Mouse (Mus musculus): ENCODE measurements around the gene Exoc2. TPM values are rescaled to one million over a fixed set of nuclear protein-coding genes. Genes with fewer than 3 reads are reported as not detected.

Exoc2 gene
- polyA plus RNA-seq, 1 experiment from 2014 or later, result 17.1 TPM

- Histone ChIP-seq H3K27me3 (replicated peaks; ENCODE audit: insufficient read depth, low read length) (no peaks in the 10 kb centered on the region), H3K27ac (ENCODE audit: low read length) (no peak overlapping the region), H3K4me2 (replicated peaks; ENCODE audit: low read depth, low read length) (no peak overlapping the region), H3K36me3 (ENCODE audit: insufficient read depth, low read length) (no peaks in the 10 kb centered on the region), H3K4me1 (ENCODE audit: insufficient read depth, low read depth, low read length) (peaks cover 10% of the 10 kb centered on the region; the same call in 1 of the 2 replicates), H3K9ac (replicated peaks; ENCODE audit: low read depth) (no peak overlapping the region), H3K4me3 (ENCODE audit: low read depth, low read length) (no peak overlapping the region), H3K9me3 (ENCODE audit: low read length) (no peaks in the 10 kb centered on the region)
- ATAC-seq, result no peak
- WGBS, result 81% methylated on average over 15 of the region's 15 CpGs
- DNase-seq (ENCODE audit: low spot score), result no peak
- no peak for TF ChIP-seq CTCF (IDR thresholded peaks at IDR 0.05)
- TF ChIP-seq EP300 (IDR thresholded peaks at IDR 0.05), result no peak
Measured at GRCm38 (mm10) chr13:30947129-30947528, 26.8 kb downstream of the Exoc2 start.

GRCm38 (mm10) chr13:30945788-30946187, 28.1 kb downstream of the Exoc2 start:
- Histone ChIP-seq H3K9ac (replicated peaks; ENCODE audit: low read depth) (no peak overlapping the region), H3K27ac (ENCODE audit: low read length) (no peak overlapping the region), H3K9me3 (ENCODE audit: low read length) (no peaks in the 10 kb centered on the region), H3K4me3 (ENCODE audit: low read depth, low read length) (no peak overlapping the region), H3K36me3 (ENCODE audit: insufficient read depth, low read length) (no peaks in the 10 kb centered on the region), H3K4me2 (replicated peaks; ENCODE audit: low read depth, low read length) (no peak overlapping the region), H3K4me1 (ENCODE audit: insufficient read depth, low read depth, low read length) (peaks cover 10% of the 10 kb centered on the region; the same call in 1 of the 2 replicates), H3K27me3 (replicated peaks; ENCODE audit: insufficient read depth, low read length) (no peaks in the 10 kb centered on the region)
- DNase-seq (ENCODE audit: low spot score) (no peak), ATAC-seq (no peak)
- no peak for TF ChIP-seq EP300 (IDR thresholded peaks at IDR 0.05)
- TF ChIP-seq CTCF (IDR thresholded peaks at IDR 0.05), result no peak

- H3K36me3 ChIP-seq (ENCODE audit: insufficient read depth, low read length), result no peaks in the 10 kb centered on the region
- no peak for ATAC-seq
- H3K9ac ChIP-seq (replicated peaks; ENCODE audit: low read depth), result peak overlapping the region; percentile 23; the same call in 1 of the 2 replicates
- no peaks in the 10 kb centered on the region for H3K9me3 ChIP-seq (ENCODE audit: low read length)
- 0 out of 2 replicates have a peak overlapping the region, but pooled peaks have one; percentile 1 for H3K4me2 ChIP-seq (replicated peaks; ENCODE audit: low read depth, low read length)
- no peaks in the 10 kb centered on the region for H3K27me3 ChIP-seq (replicated peaks; ENCODE audit: insufficient read depth, low read length)
- TF ChIP-seq EP300 (IDR thresholded peaks at IDR 0.05) (no peak), CTCF (IDR thresholded peaks at IDR 0.05) (no peak)
- H3K4me1 ChIP-seq (ENCODE audit: insufficient read depth, low read depth, low read length), result no peaks in the 10 kb centered on the region
- DNase-seq (ENCODE audit: low spot score), result no peak
- peak overlapping the region; percentile 6; the same call in 1 of the 2 replicates for H3K27ac ChIP-seq (ENCODE audit: low read length)
- WGBS, result 67% methylated on average over 6 of the region's 6 CpGs
- no peak overlapping the region for H3K4me3 ChIP-seq (ENCODE audit: low read depth, low read length)
Measured at GRCm38 (mm10) chr13:30932972-30933371, 40.9 kb downstream of the Exoc2 start.

- Histone ChIP-seq H3K27ac (ENCODE audit: low read length) (no peak overlapping the region), H3K9me3 (ENCODE audit: low read length) (no peaks in the 10 kb centered on the region), H3K36me3 (ENCODE audit: insufficient read depth, low read length) (no peaks in the 10 kb centered on the region), H3K27me3 (replicated peaks; ENCODE audit: insufficient read depth, low read length) (no peaks in the 10 kb centered on the region), H3K9ac (replicated peaks; ENCODE audit: low read depth) (no peak overlapping the region), H3K4me2 (replicated peaks; ENCODE audit: low read depth, low read length) (no peak overlapping the region), H3K4me1 (ENCODE audit: insufficient read depth, low read depth, low read length) (no peaks in the 10 kb centered on the region), H3K4me3 (ENCODE audit: low read depth, low read length) (no peak overlapping the region)
- TF ChIP-seq EP300 (IDR thresholded peaks at IDR 0.05) (no peak), CTCF (IDR thresholded peaks at IDR 0.05) (no peak)
- 73% methylated on average over 4 of the region's 4 CpGs for WGBS
- DNase-seq (ENCODE audit: low spot score) (no peak), ATAC-seq (no peak; the same call in 1 of the 2 replicates)
Measured at GRCm38 (mm10) chr13:30931613-30932012, 42.3 kb downstream of the Exoc2 start.

GRCm38 (mm10) chr13:30929119-30929518, 44.8 kb downstream of the Exoc2 start:
- Histone ChIP-seq H3K4me3 (ENCODE audit: low read depth, low read length) (no peak overlapping the region), H3K9me3 (ENCODE audit: low read length) (no peaks in the 10 kb centered on the region), H3K27me3 (replicated peaks; ENCODE audit: insufficient read depth, low read length) (no peaks in the 10 kb centered on the region), H3K4me1 (ENCODE audit: insufficient read depth, low read depth, low read length) (no peaks in the 10 kb centered on the region), H3K27ac (ENCODE audit: low read length) (no peak overlapping the region), H3K4me2 (replicated peaks; ENCODE audit: low read depth, low read length) (no peak overlapping the region), H3K9ac (replicated peaks; ENCODE audit: low read depth) (no peak overlapping the region), H3K36me3 (ENCODE audit: insufficient read depth, low read length) (peaks cover 3% of the 10 kb centered on the region; the same call in 1 of the 2 replicates)
- ATAC-seq, result no peak
- TF ChIP-seq EP300 (IDR thresholded peaks at IDR 0.05) (no peak), CTCF (IDR thresholded peaks at IDR 0.05) (no peak)
- WGBS, result 79% methylated on average over 2 of the region's 2 CpGs
- no peak for DNase-seq (ENCODE audit: low spot score)

GRCm38 (mm10) chr13:30924269-30924668, 49.6 kb downstream of the Exoc2 start:
- DNase-seq (ENCODE audit: low spot score) (no peak), ATAC-seq (no peak)
- no peak overlapping the region for H3K4me3 ChIP-seq (ENCODE audit: low read depth, low read length)
- H3K27me3 ChIP-seq (replicated peaks; ENCODE audit: insufficient read depth, low read length), result no peaks in the 10 kb centered on the region
- H3K27ac ChIP-seq (ENCODE audit: low read length), result no peak overlapping the region
- WGBS, result 74% methylated on average over 6 of the region's 6 CpGs
- H3K4me1 ChIP-seq (ENCODE audit: insufficient read depth, low read depth, low read length), result no peaks in the 10 kb centered on the region
- no peak overlapping the region for H3K9ac ChIP-seq (replicated peaks; ENCODE audit: low read depth)
- H3K36me3 ChIP-seq (ENCODE audit: insufficient read depth, low read length), result peaks cover 3% of the 10 kb centered on the region; the same call in 1 of the 2 replicates
- no peaks in the 10 kb centered on the region for H3K9me3 ChIP-seq (ENCODE audit: low read length)
- no peak overlapping the region for H3K4me2 ChIP-seq (replicated peaks; ENCODE audit: low read depth, low read length)
- TF ChIP-seq EP300 (IDR thresholded peaks at IDR 0.05) (no peak), CTCF (IDR thresholded peaks at IDR 0.05) (no peak)

GRCm38 (mm10) chr13:30921914-30922313, 52.0 kb downstream of the Exoc2 start:
- no peaks in the 10 kb centered on the region for H3K27me3 ChIP-seq (replicated peaks; ENCODE audit: insufficient read depth, low read length)
- no peaks in the 10 kb centered on the region for H3K4me1 ChIP-seq (ENCODE audit: insufficient read depth, low read depth, low read length)
- no peaks in the 10 kb centered on the region for H3K9me3 ChIP-seq (ENCODE audit: low read length)
- ATAC-seq (no peak), DNase-seq (ENCODE audit: low spot score) (no peak)
- H3K4me2 ChIP-seq (replicated peaks; ENCODE audit: low read depth, low read length), result no peak overlapping the region
- H3K4me3 ChIP-seq (ENCODE audit: low read depth, low read length), result no peak overlapping the region
- no peak overlapping the region for H3K9ac ChIP-seq (replicated peaks; ENCODE audit: low read depth)
- WGBS, result 74% methylated on average over 4 of the region's 4 CpGs
- no peak overlapping the region for H3K27ac ChIP-seq (ENCODE audit: low read length)
- TF ChIP-seq CTCF (IDR thresholded peaks at IDR 0.05), result no peak
- H3K36me3 ChIP-seq (ENCODE audit: insufficient read depth, low read length), result peaks cover 3% of the 10 kb centered on the region; the same call in 1 of the 2 replicates
